Mouse (Mus musculus): ENCODE results near the gene Slc25a22. TPM values are rescaled to one million over a fixed set of nuclear protein-coding genes. Genes with fewer than 3 reads are reported as not detected.
A peak's percentile ranks its signal among the peaks of the same experiment; 100 is the strongest.
"Not testable (repeated sequence)": the region's sequence is repeated elsewhere in the genome, so short reads cannot be mapped to it uniquely, and the experiment has no call there.

Slc25a22 gene
- total RNA-seq, 2 experiments from 2014 or later: 281 to 341 TPM

DNA sequence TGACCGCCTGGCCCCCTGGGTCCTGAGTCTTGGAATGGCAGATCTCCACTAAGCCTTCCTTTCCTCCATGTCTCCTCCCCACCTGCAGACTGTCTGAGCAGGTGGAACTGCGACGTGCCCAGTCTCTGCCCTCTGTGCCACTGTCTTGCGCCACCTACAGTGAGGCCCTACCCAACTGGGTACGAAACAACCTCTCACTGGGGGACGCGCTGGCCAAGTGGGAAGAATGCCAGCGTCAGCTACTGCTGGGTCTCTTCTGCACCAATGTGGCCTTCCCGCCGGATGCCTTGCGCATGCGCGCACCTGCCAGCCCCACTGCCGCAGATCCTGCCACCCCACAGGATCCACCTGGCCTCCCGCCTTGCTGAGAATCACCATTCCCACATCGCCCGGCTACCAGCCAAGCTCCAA is 21.6 kb upstream of the Slc25a22 start:
- peak in 1 of 2 experiments; percentile 16 for DNase-seq (ENCODE audit: low spot score in 2 of 2)

DNA sequence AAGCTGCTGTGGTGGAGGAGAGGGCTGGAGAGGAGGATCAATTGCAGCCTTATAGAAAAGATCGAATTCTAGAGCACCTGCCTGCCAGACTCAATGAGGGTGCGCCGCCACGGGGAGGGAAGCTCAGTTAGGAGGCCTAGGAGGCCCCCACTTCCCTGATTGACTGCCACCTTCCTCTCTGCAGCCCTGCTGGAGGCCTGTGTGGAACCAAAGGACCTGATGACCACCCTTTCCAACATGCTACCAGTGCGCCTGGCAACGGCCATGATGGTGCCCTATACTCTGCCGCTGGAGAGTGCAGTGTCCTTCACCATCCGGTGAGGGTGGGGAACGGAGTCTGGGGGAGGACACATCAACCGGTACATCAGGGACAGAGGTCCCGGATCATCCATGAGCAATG is 21.0 kb upstream of the Slc25a22 start:
- peak in 1 of 2 experiments; percentile 36 for DNase-seq (ENCODE audit: low spot score in 2 of 2)

DNA sequence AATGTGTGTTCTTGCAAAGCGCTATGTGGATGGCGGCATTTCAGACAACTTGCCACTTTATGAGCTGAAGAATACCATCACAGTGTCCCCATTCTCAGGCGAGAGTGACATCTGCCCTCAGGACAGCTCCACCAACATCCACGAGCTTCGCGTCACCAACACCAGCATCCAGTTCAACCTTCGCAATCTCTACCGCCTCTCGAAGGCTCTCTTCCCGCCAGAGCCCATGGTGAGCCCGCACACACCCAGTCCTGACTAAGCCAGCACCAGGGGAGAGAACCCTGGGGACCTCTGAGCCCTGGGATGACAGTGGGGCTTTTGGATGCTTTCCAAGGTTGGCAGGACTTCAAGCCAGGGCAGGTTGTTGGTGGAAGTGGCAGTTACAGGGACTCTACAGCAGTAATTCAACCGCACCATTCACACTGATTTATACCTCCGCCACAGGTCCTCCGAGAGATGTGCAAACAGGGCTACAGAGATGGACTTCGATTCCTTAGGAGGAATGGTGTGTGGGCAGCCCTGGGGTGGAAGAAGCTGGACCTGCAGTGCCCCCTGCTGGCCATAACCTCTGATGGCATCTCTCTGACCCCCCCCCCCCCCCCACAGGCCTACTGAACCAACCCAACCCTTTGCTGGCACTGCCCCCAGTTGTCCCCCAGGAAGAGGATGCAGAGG is 20.4 kb upstream of the Slc25a22 start:
- DNase-seq (ENCODE audit: low spot score in 2 of 2): no peak

DNA sequence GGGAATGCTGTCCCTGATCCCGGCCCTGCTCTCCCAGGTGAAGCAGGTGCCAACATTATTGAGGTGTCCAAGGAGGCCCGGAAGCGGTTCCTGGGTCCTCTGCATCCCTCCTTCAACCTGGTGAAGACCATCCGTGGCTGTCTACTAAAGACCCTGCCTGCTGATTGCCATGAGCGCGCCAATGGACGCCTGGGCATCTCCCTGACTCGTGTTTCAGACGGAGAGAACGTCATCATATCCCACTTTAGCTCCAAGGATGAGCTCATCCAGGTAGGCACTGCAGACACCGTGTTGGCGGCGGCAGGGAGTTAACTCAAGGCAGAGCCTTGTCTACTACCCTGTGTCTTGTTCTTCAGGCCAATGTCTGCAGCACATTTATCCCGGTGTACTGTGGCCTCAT is 19.5 kb upstream of the Slc25a22 start:
- peak in 1 of 2 experiments; percentile 3 for DNase-seq (ENCODE audit: low spot score in 2 of 2)

DNA sequence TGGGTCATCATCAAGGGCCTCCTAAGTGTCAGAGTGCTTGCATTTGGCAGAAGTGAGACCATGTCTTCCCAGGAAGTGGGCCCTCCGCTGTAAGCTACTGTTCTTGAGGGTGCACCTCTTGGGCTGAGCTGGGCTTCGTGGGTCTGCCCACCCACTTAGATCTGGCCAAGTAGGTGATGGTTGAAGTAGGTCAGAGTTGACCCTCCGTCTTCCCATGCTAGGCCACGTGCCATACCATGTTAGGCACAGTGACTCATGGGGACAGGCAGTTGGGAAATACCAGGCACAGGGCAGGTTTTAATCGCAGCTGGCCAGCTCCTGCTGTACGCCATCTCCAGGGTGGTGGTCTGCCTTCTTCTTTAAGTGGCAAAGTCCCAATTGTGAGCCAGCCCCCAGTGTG is 19.0 kb upstream of the Slc25a22 start:
- peak in 1 of 2 experiments; percentile 6 for DNase-seq (ENCODE audit: low spot score in 2 of 2)

DNA sequence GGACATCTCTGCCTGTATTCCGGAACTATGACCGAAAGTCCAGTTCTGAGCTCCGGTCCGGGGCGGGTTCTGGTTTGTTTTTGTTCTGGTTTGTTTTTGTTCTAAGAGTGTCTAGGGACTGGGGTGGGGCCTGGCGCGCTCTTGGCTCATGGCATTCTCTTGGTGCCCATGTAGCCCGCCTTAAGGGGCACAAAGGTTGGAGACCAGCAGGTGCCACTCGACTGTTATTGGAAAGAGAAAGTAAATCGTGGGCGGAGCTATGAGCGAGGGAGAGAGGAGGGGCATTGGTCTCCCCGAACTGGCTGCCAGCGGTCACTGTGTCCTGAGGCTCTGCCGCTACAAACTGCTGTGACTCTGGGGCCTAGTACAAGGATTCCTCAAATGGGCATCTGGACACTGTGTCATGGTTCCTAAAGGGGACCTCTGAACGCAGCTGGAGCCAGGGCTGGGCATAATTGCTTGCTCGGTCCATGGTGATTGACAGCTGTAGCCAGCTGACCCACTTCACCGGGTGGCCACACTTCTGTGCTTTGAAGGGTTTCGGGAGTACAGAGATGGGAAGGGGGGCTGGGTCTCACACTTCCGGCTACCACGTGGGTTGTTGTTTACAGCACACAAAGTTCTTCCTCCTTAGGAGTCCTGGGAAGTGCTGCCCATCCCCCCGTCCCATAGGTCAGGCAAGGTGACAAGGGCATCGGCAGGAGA is 18.1 kb upstream of the Slc25a22 start:
- DNase-seq (ENCODE audit: low spot score in 2 of 2): peak in 1 of 2 experiments; percentile 41

DNA sequence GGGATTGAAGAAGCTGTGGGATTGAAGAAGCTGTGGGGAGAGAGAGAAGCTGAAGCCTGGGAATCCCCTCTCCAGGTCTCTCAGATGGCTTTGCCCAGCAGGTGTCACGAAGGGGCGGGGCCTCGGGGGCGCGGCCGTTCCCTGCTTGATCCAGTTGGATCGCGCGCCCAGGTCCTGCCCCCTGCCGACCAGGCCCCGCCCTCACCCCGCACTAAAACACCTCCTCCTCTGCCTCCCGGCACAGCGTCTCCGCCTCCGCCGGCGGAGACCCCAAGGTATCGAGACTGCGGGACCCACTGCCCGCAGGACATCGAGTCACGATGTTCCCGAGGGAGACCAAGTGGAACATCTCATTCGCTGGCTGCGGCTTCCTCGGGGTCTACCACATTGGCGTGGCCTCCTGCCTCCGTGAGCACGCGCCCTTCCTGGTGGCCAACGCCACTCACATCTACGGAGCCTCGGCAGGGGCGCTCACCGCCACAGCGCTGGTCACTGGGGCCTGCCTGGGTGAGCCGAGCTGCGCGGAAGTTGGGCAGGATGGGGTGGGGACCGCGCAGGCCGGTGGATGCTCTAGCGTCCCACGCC is 17.4 kb upstream of the Slc25a22 start, which contains the start of gene Pnpla2:
Gene Pnpla2, plus strand, starts transcription at position 232 of the 585 bp plus-strand sequence.
- peak; percentile 88 to 93 for DNase-seq (ENCODE audit: low spot score in 2 of 2)

DNA sequence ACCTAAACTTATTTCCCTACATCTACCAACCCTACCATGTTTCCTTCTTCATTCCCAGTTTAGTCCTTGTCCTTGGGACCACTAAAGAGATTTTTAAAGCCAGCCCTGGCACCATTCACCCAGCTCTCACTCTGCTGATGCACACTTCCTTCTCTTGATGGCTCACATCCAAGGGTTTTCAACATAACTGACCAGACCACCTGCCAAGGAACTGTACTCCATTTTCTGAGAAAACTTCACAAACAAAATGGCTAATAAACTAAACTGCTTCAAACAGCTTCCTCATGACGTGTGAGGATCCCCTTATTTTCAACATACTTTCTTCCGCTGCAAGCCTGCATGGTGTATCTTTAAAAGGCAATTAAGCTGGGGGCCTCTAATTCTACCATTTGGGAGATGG is 15.9 kb upstream of the Slc25a22 start:
- DNase-seq (ENCODE audit: low spot score in 2 of 2): no peak

DNA sequence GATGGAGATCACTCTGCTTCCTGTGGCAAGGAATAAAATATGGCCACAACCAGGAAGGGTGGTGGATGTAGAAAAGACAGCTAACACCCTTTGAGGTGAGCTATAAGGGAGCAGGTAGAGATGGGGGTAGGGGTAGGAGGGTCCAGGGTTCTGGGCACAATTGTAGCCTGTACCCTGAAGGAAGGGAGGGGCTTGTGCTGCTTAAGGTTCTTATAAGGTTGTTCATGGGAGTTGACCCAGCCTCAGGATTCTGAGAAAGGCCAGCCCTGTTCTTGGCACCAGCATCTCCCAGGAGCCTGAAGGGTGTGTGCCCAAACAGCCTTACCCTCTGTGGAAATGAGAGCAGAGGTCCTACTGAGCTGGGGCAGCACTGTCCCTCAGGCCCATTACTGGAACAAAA is 14.2 kb upstream of the Slc25a22 start:
- peak in 1 of 2 experiments; percentile 6 for DNase-seq (ENCODE audit: low spot score in 2 of 2)

DNA sequence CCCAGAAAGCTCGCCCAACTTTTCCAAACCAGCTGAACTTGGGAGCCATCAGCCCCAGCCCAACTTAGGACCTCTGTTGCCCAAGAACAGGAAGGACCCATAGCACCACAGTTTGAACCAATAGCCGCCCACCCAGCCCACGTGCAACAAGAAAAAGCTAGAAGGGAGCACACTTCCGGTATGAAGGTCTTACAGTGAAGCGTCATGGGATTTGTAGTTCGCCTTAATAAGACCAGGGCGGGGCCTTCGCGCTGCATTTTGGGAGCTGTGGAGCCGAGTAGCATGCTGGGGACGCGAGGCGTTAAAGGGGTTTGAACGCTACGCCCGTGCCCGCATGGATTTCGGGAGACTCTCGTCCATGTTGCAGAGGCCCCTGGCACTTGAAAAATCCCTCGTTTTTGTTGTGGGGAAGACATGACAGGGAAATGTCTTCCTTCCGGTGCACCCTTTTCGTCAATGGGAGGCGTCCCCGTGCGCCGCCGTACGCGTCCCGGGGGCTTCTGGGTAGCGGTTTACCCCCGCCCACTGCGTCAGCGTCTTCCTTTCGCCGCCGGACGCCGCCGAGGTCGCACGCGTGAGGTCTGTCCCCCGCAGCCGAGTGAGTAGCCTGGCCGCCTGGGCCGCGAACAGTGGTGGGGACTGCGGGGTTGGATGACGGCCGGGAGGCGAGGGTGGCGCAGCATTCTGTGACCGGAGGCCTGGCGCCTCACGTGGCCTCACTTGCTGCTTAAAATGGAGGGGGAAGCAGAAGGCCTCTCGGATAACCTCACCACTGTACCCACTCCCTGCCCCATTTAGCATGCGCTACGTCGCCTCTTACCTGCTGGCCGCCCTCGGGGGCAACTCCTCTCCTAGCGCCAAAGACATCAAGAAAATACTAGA is 9.7 kb upstream of the Slc25a22 start, which contains the start of gene Rplp2:
Gene Rplp2, plus strand, starts transcription at position 261 of the 882 bp plus-strand sequence.
- peak; percentile 93 to 95 for DNase-seq (ENCODE audit: low spot score in 2 of 2)

DNA sequence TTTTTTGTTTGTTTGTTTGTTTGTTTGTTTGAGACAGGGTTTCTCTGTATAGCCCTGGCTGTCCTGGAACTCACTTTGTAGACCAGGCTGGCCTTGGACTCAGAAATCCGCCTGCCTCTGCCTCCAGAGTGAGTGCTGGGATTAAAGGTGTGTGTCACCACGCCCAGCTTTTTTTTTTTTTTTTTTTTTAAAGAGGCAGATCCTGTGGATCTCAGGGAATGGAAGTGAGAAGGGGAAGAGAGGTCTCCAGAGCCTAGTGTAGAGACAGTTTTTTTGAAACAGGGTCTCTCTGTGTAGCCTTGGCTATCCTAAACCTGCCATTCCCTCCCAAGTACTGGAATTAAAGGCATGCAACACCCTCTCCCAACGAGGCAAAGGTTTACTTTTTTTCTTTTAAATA is 8.7 kb upstream of the Slc25a22 start:
- DNase-seq (ENCODE audit: low spot score in 2 of 2): not testable (repeated sequence)

DNA sequence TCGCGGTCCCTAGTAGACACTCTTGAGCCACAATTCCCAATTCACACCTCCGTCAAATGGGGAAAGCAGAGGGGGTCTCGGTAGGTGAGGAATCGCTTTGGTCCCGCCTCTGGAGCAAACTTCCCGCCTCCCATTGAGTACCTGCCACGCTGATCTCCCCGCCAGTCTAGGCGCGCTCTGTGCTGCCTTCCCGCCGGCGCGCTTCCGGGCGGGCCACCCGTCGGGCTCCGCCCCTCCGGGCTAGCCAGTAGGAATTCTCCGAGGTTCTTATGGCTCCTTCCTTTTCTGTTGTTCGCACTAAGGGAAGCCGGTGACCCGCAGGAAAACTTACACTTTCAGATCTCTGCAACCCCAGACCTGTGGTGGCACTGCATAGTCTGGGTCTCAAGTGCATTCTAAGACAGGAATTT is 6.1 kb upstream of the Slc25a22 start, which contains the start of gene Pidd1:
Gene Pidd1, minus strand, starts transcription at position 198 of the 410 bp plus-strand sequence.
- DNase-seq (ENCODE audit: low spot score in 2 of 2): peak in 1 of 2 experiments; percentile 14

DNA sequence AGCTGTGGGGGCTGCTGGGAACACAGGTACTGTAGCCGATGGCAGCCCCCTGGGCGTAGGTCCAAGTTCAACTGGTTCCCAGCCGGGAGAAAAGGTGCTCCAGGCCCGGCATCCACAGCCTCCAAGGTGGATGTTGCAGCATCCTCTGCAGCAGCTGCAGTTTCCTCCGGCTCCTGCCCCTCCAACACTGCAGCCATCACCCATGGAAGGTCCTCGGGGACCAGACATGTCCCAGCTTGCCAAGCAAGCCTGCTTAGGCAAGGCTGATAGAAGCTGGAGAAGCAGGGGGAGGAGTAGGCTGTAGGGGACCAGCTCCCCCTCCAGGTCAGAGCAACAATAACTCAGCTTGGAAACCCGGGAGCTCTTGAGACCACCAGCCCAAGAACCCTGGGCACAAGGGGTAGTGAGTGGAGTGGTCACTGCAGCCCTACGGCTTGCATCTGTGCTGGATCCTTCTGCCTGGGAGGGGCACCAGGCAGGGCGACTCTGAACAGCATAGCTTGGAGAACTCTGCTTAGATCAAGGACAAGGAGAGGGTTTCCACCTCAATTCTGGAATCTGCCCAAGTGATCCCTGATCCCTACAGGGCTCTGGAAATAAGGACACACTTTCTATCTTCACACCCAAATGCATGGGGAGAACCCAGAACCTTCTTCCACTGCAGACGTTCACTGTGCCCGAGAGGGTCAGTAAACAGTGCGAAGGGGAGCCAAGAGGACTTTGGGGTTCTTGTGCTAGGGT is 5.6 kb upstream of the Slc25a22 start:
- peak in 1 of 2 experiments; percentile 19 for DNase-seq (ENCODE audit: low spot score in 2 of 2)

DNA sequence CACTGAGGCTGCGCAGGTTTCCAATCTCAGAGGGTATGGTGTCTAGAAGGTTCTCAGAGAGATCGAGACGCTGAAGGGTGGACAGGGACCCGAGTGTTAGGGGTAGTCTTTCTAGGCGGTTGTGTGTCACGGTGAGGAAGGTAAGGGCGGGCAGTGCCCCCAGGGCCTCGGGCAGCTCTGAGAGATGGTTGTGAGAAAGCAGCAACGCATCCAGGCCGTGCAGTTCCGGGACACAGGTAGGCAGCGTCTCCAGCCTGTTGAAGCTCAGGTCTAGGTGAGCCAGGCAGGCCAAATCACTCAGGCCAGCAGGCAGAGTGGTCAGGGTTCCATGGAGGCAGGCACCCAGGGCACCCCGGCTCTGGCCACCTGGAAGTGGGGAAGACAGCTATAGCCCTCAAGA is 4.5 kb upstream of the Slc25a22 start:
- no peak for DNase-seq (ENCODE audit: low spot score in 2 of 2)

DNA sequence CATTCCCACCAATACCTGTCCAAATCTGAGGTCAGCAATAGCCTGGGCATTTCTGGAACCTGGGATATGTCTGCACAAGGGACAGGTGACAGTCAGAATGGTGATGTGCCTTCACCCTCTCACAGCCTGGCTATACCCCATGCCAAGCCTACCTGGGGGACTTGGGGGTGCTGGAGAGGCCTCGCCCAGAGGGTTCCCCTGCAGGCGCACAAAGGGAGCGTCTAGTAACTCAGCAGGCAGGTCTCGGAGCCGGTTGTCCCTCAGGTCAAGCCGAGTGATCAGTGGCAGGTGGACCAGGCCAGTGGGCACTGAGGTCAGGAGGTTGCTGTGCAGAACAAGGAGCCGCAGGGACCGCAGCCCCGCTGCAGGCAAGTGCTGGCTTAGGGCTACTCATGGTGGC is 3.8 kb upstream of the Slc25a22 start:
- no peak for DNase-seq (ENCODE audit: low spot score in 2 of 2)

DNA sequence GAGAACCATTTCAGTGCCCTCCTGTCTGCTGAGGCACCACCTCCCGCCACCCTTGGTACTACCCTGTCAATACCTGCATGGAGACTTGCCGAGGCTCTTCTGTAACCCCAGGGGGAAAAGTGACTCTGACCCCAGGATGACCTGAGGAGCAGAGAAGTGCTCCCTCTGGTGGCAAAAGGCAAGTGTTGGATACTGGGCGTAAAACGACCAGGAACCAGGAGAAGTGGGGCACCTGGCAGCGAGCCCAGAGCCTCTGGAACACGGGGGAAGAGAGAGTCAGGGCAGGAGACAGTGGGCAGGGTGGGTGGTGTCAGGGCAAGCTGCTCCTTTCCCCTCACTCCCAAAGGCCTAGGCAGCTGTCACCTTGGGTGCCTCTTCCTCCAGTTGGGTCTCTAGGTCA is 2.9 kb upstream of the Slc25a22 start:
- peak; percentile 68 to 71 for DNase-seq (ENCODE audit: low spot score in 2 of 2)

DNA sequence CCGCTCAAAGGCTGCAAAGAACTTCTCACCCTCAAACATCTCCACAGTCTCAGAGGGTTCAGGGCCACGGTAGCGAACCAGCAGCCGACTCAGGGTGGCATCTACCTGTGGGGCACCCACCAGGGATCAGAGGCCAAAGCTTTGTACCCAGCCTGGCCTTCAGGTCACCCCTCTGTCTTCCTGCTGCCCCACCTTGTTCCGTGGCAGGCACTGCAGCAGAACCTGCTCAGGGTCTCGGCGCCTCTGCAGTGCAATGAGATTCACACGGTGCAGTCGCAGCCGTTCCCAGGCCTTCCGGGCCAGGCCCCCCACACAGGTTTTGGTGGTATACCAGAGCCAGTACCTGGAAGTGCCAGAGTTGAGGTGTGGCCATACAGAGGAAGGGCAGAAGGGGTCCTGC is 2.1 kb upstream of the Slc25a22 start:
- DNase-seq (ENCODE audit: low spot score in 2 of 2): no peak

DNA sequence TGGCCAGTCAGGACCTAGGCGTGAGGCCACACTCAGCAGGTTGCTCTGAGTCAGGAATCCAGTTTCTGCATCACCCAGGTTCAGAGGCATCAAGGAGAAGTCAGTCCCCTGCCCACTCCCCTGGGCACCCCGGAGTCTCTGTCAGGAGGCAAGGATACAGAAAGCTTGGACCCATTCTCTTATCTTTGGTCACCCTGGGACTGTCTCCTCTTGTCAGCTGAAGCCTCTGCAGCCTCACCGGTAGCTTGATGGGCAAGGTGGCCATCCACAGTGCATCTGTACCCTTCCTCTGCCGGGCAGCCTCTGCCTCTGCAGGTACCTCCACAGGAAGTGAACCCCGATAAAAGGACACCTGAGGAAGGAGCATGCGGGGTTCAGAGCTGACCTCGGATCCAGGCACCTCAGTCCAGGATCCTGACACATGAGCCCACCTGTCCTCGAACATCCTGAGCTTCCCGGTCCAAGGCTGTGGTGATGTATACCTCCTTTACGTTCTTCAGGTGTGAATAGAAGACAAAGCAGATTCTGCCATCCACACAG is 1.5 kb upstream of the Slc25a22 start:
- no peak for DNase-seq (ENCODE audit: low spot score in 2 of 2)

DNA sequence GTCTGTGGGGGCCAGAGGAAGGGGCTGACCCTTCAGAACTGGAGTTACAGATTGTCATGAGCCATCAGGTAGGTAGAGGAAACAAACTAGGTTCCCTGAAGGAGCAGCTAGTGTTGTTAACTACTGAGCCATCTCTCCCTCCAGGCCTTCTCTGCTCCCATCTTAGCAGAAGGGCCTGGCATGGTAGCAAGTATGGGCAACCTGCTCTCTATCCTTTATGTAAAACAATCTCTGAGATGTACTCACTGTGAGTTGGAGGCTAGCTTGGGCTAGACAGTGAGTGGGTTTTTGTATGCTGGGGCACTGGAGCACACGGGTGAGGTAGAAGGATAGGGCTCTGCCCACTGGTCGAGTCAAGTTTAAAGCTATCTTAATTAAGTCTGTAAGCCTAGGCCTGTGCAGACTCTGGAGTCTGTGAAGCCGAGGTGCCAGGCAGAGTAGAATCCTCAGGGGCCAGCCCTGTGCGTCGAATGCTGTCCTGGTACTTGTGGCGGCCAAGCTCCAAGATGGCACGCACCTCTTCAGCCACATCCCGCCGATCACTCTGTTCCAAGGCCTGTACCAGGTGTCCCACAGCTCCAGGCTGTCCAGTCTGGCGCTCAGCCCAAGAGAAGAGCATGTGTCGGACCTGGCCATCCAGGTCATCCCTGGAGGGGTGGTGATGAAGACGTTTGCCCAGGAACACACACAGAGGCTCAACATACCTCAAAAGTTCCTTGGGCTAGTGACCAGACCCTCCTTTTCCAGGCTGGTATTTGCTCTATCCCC is 693 bp upstream of the Slc25a22 start:
- no peak for DNase-seq (ENCODE audit: low spot score in 2 of 2)

Measured in layer of hippocampus, postnatal 10 days (tissue).